Mouse (Mus musculus) cortical plate, adult 2 months (tissue): ENCODE measurements around the gene Ddx51. TPM values are rescaled to one million over a fixed set of nuclear protein-coding genes. Genes with fewer than 3 reads are reported as not detected.

ENCODE experiments used
- H3K27ac ChIP-seq: fragments of 200-500 bp; 2 replicates; pipeline ENCODE4 v1.5.1; 2012; ENCODE audit warnings: low read length, control low read depth, inconsistent platforms; ENCODE audit not compliant: insufficient read depth
- H3K4me1 ChIP-seq: fragments of 200-500 bp; 2 replicates; pipeline ENCODE4 v1.6.1; 2011; ENCODE audit warnings: low read length; ENCODE audit not compliant: control insufficient read depth, insufficient read depth
- H3K4me3 ChIP-seq: fragments of 200-500 bp; 2 replicates; pipeline ENCODE4 v1.5.1; 2011; ENCODE audit warnings: mild to moderate bottlenecking, low read length, control low read depth; ENCODE audit not compliant: insufficient read depth
- CTCF ChIP-seq: fragments of 200-500 bp; IDR thresholded peaks from 2 replicates; pipeline ENCODE4 v1.5.1; 2011; ENCODE audit warnings: mild to moderate bottlenecking, control low read depth, low read length; ENCODE audit not compliant: insufficient read depth; ENCODE audit errors: extremely low read depth
- POLR2A ChIP-seq: fragments of 200-500 bp; IDR thresholded peaks from 2 replicates; pipeline ENCODE4 v1.6.1; 2011; ENCODE audit warnings: mild to moderate bottlenecking, low read length, control low read depth; ENCODE audit not compliant: insufficient read depth; ENCODE audit errors: extremely low read depth
- polyA plus RNA-seq: library from polyadenylated mRNA; depleted of rRNA; stranded (reverse); fragments of >200 nt; gene quantifications from 2 replicates; pipeline ENCODE4 v1.2.3, GENCODE M21; 2012; rRNA removed

Gene Ddx51
- polyA plus RNA-seq, 1 experiment: 24.6 TPM

DNA sequence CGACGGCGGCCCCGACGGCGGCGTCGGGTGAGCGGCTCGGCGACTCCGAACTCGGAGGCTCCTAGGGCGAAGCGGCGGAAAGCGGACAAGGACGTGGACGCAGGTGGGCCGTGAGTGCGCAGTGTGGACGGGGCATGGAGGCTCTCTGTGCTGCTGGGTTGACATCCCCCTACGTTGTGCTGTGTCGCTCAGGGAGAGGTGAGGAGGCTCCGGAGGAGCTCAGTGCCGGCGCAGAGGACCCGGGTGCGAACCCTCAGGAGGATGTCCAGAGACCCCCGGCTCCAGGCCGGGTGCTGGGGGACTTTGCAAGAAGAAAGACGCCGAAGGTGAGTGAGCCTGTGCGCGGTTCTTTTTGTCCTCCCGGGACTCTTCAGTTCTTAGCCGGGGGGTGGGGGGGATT, 435 bp downstream of the Ddx51 start:
- H3K4me1 ChIP-seq: peaks cover 6% of the 10 kb centered on the region
- no peak for TF ChIP-seq CTCF
- no peak overlapping the region for H3K27ac ChIP-seq
- H3K4me3 ChIP-seq: peak overlapping the region; percentile 98

DNA sequence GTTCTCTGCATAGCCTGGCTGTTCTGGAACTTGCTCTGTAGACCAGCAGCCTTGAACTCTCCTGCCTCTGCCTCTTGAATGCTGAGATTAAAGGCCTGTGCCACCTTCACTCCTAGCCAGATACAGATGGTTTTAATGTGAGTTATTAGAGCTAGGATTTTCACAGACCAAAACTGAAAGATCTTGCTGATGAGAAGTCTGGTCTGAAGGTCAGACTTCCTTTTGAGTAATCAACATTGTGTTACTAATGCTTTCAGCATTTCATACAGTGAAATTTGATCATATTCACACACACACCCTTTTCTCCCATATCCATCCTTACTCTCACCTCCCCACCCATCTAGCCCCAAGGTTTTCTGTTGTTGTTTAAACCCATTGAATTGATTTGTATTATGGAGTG, 6.4 kb downstream of the Ddx51 start:
- H3K4me3 ChIP-seq: no peak overlapping the region
- TF ChIP-seq POLR2A: no peak
- no peak for TF ChIP-seq CTCF
- no peak overlapping the region for H3K27ac ChIP-seq
- H3K4me1 ChIP-seq: no peaks in the 10 kb centered on the region

DNA sequence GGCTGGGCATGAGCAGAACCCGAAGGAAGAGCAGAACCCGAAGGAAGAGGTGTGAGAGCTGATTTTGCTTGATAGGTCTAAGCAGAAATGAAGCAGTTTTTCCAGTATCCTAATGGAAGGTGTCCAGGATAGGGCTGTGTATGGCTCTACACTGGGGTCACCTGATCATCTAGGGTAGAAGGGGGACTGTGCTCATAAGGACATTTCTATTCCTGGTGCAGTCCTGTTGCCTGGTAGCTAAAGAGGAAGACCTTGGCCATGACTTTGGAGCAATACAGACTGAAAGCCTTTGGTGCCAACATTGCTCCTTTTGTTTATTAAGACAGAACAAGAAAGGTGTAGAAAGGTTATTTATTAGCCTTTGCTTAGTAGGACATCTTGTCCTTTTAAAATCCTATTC, 10.8 kb downstream of the Ddx51 start:
- TF ChIP-seq POLR2A (no peak), CTCF (no peak)
- H3K4me3 ChIP-seq: no peak overlapping the region
- H3K27ac ChIP-seq: no peak overlapping the region
- H3K4me1 ChIP-seq: no peaks in the 10 kb centered on the region

DNA sequence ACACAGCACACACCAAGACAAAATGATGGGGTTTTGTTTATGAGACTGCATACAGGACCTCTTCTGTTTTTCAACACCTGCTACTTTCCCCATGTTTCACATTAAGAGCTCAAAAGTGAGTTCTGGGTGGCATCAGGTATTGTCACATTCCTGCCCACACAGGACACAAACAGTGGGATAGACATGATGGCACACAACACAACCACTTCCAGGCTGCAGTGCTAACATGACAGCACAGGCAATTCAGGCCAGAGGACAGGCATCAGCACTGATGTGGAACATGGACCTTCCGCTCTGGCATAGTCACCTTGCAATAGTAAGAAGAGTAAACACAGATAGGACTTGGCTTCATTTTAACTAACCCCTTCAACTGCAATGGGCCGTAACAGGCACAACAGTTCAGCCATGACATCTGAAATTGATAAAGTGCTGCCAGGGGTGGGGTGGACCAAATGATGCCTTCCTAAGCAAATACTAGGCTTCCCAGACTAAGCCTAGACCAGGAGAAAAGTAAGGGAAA, 11.6 kb downstream of the Ddx51 start:
- TF ChIP-seq CTCF (no peak), POLR2A (no peak)
- Histone ChIP-seq H3K4me3 (no peak overlapping the region), H3K27ac (no peak overlapping the region), H3K4me1 (no peaks in the 10 kb centered on the region)

DNA sequence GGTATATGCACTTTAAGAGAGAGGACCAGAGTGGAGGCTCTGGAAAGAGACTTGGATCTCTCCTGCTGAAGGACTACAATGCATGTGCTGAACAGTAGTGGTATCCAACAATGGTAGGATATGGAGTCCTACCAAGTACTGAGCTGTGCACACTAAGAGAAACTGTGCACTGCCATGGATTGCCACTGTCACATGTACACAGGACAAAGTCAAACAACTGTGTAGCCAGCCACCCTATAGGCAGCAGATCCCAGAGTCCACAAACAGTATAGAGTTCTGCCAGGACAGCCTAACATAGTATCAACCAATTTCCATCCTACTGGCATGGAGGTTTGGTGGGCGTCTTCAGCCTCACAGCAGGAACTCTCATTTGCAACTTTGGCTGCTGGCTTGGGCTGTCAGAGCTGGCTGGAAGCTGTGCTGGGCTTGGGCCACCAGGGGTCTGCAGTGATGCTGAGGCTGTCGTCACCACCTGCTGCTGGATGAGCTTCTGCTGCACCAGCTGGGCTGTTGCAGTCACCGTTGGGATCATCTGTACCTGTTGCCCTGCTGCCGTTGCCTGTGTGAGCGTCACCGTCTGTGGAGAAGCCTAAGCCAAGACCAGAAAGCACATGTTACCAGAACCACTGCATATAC, 12.4 kb downstream of the Ddx51 start:
- Histone ChIP-seq H3K4me1 (no peaks in the 10 kb centered on the region), H3K27ac (no peak overlapping the region), H3K4me3 (no peak overlapping the region)
- TF ChIP-seq CTCF: no peak
- no peak for TF ChIP-seq POLR2A

GRCm38 (mm10) chr5:110682041-110682440, 28.8 kb downstream of the Ddx51 start:
- no peak overlapping the region for H3K4me3 ChIP-seq
- peaks cover 1% of the 10 kb centered on the region; the same call in 1 of the 2 replicates for H3K4me1 ChIP-seq
- H3K27ac ChIP-seq: no peak overlapping the region
- TF ChIP-seq POLR2A (no peak), CTCF (no peak)

- Histone ChIP-seq H3K27ac (no peak overlapping the region), H3K4me3 (no peak overlapping the region), H3K4me1 (no peaks in the 10 kb centered on the region)
- TF ChIP-seq POLR2A: no peak
- no peak for TF ChIP-seq CTCF
Observed at GRCm38 (mm10) chr5:110698617-110699016, 45.4 kb downstream of the Ddx51 start.

DNA sequence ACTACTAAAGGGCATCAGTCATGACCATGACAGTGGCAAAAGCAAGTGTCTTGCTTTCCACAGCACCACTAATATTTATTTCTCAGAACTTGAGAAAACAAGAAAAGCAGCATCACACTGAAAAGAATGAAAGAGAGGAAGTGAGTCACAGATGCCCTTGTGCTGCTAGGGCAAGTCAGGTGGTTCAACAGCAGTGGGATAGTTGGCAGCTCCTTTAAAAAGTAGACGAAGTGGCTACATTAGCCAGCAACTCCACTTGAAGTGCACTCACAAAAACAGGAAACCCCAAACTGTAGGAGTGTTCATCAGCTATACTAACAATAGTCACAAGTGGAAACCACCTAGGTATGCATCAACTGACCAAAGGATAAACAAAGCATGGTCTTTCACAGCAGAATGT, 50.8 kb downstream of the Ddx51 start:
- TF ChIP-seq POLR2A (no peak), CTCF (no peak)

GRCm38 (mm10) chr5:110709256-110709655, 56.0 kb downstream of the Ddx51 start:
- no peaks in the 10 kb centered on the region for H3K4me1 ChIP-seq
- TF ChIP-seq POLR2A: no peak
- TF ChIP-seq CTCF: no peak
- H3K4me3 ChIP-seq: no peak overlapping the region
- no peak overlapping the region for H3K27ac ChIP-seq

More for the DNA sequence above, 50.8 kb downstream of the Ddx51 start:
- H3K27ac ChIP-seq: no peak overlapping the region
- H3K4me1 ChIP-seq: no peaks in the 10 kb centered on the region
- no peak overlapping the region for H3K4me3 ChIP-seq

Other genes with a start within 250 kb of the Ddx51 start
- gene Fbrsl1, start 204.9 kb upstream of the Ddx51 start, polyA plus RNA-seq: 42.9 and 44.5 TPM in 2 replicates
- gene Galnt9, start 109.1 kb upstream of the Ddx51 start, polyA plus RNA-seq: 107 and 110 TPM in 2 replicates
- gene Noc4l, start within 50 bp of the Ddx51 start, polyA plus RNA-seq: 39.3 and 40.4 TPM in 2 replicates
- 26.8 TPM in 2 replicates for gene Ep400, start 117.3 kb downstream of the Ddx51 start, polyA plus RNA-seq
- 19.6 and 20.1 TPM in 2 replicates for gene Pus1, start 127.2 kb downstream of the Ddx51 start, polyA plus RNA-seq
- 56.4 and 57.8 TPM in 2 replicates for gene Ulk1, start 156.6 kb downstream of the Ddx51 start, polyA plus RNA-seq
- gene Hscb, start 186.3 kb downstream of the Ddx51 start, polyA plus RNA-seq: 13.4 and 15.3 TPM in 2 replicates
- 1.5 and 1.8 TPM in 2 replicates for gene Chek2, start 186.5 kb downstream of the Ddx51 start, polyA plus RNA-seq
- gene Ttc28, start 226.4 kb downstream of the Ddx51 start, polyA plus RNA-seq: 3.7 and 3.9 TPM in 2 replicates